Mouse (Mus musculus) liver, adult 2 months (tissue): ENCODE data around the gene Plvap. TPM values are rescaled to one million over a fixed set of nuclear protein-coding genes. Genes with fewer than 3 reads are reported as not detected.
A peak's percentile ranks its signal among the peaks of the same experiment; 100 is the strongest.
"Not testable (repeated sequence)": the region's sequence is repeated elsewhere in the genome, so short reads cannot be mapped to it uniquely, and the experiment has no call there.

Experiments
- DNase-seq: peaks from one replicate; pipeline ENCODE4 v3.0.0-alpha.2; 2011; ENCODE audit warnings: low read depth, low spot score; ENCODE audit errors: extremely low read depth
- H3K27ac ChIP-seq: fragments of 200-500 bp; replicated peaks from 2 replicates; pipeline ENCODE4 v1.5.1; 2012; ENCODE audit warnings: low read depth, mild to moderate bottlenecking, control low read depth, inconsistent platforms, low read length; ENCODE audit not compliant: insufficient read depth
- H3K27me3 ChIP-seq: fragments of 200-500 bp; 2 replicates; pipeline ENCODE4 v1.6.1; 2012; ENCODE audit warnings: mild to moderate bottlenecking, moderate library complexity, low read length, inconsistent platforms; ENCODE audit not compliant: control insufficient read depth, insufficient read depth
- H3K36me3 ChIP-seq: fragments of 200-500 bp; 2 replicates; pipeline ENCODE4 v1.6.1; 2012; ENCODE audit warnings: low read length, inconsistent platforms; ENCODE audit not compliant: control insufficient read depth, insufficient read depth
- H3K4me1 ChIP-seq: fragments of 200-500 bp; 2 replicates; pipeline ENCODE4 v1.6.1; 2011; ENCODE audit warnings: low read length; ENCODE audit not compliant: control insufficient read depth, insufficient read depth
- H3K4me3 ChIP-seq: fragments of 200-500 bp; 2 replicates; pipeline ENCODE4 v1.5.1; 2011; ENCODE audit warnings: low read depth, mild to moderate bottlenecking, control low read depth, low read length, moderate library complexity; ENCODE audit not compliant: insufficient read depth
- H3K79me2 ChIP-seq: fragments of 200-500 bp; 2 replicates; pipeline ENCODE4 v1.6.1; 2012; ENCODE audit warnings: inconsistent platforms, mild to moderate bottlenecking, low read length, moderate library complexity; ENCODE audit not compliant: control insufficient read depth, insufficient read depth
- H3K9ac ChIP-seq: fragments of 200-500 bp; 2 replicates; pipeline ENCODE4 v1.6.1; 2012; ENCODE audit warnings: low read depth, mild to moderate bottlenecking, control low read depth, inconsistent platforms, low read length
- CTCF ChIP-seq: fragments of 200-500 bp; IDR thresholded peaks from 2 replicates; pipeline ENCODE4 v1.5.1; 2011; ENCODE audit warnings: low read depth, low read length, control low read depth
- POLR2A ChIP-seq: fragments of 200-500 bp; IDR thresholded peaks from 2 replicates; pipeline ENCODE4 v1.6.1; 2011; ENCODE audit warnings: low read length, control low read depth; ENCODE audit not compliant: insufficient read depth; ENCODE audit errors: extremely low read depth
- WGBS: fragments of 180-500 bp; shearing (Covaris S2); methylation state at CpG from one replicate; pipeline ENCODE4 v1.1.7; 2018; 5-methylcytosine and 5-hydroxymethylcytosine counted together
- polyA plus RNA-seq: library from polyadenylated mRNA; depleted of rRNA; stranded (reverse); fragments of >200 nt; gene quantifications from 2 replicates; pipeline ENCODE4 v1.2.3, GENCODE M21; 2012
- total RNA-seq: library from RNA; depleted of rRNA; stranded (reverse); fragments of >200 nt; gene quantifications from 2 replicates; pipeline ENCODE4 v1.2.3, GENCODE M21; 2014

Plvap gene
- total and polyA plus RNA-seq, 2 experiments, result 15.3 to 128 TPM

DNA sequence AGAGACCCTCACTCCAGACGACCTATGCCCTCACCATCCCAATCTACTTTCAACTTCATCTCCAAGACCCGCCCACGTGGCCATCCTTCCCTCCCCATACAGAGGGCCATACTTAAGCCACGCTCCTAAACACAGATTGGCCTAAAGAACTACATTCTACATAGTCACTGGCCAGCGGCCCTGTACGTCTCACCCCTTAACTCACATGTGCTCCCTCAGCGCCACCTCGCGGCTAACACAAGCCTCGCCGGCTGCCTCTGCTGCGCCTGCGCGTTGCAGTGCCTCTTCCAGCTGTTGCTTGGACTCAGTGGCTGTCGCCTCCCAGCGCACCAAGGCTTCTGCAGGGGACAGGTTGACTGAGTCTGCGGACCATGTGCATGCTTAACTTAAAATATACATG, 10.1 kb upstream of the Plvap start:
- Histone ChIP-seq H3K36me3 (no peaks in the 10 kb centered on the region), H3K4me3 (no peak overlapping the region), H3K27ac (no peak overlapping the region), H3K79me2 (no peaks in the 10 kb centered on the region), H3K27me3 (no peaks in the 10 kb centered on the region), H3K9ac (no peak overlapping the region), H3K4me1 (no peaks in the 10 kb centered on the region)
- 2% methylated on average over 17 of the region's 17 CpGs for WGBS
- TF ChIP-seq CTCF, result peak; percentile 98
- TF ChIP-seq POLR2A, result no peak
- DNase-seq, result peak; percentile 73

DNA sequence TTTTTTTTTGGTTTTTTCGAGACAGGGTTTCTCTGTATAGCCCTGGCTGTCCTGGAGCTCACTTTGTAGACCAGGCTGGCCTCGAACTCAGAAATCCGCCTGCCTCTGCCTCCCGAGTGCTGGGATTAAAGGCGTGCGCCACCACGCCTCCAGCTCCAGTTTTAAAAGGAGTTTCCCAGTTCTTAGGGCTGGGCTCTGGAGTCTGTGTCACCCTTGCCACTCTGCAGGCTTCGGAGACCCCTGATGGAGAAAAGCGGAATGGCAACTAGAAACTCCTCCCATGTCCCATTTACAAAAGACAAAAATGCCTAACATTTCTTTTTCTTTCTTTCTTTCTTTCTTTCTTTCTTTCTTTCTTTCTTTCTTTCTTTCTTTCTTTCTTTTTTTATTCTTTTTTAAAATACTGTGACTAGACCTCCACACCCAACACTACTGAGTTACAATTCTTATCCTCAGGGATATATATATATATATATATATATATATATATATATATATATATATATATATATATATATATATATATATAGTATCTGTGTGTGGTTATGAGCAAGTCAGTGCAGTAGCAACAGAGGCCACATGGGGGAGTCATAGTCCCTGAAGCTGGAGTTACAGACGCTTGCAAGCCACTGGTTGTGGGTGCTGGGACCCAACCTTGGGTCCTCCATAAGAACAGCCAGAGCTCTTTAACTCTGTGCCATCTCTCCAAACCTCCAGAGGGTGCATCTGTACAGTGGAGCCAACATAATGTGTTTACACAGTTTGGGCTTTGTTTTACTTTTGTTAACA, 7.7 kb upstream of the Plvap start:
- not testable (repeated sequence) for H3K36me3 ChIP-seq, H3K27ac ChIP-seq, H3K9ac ChIP-seq, H3K4me1 ChIP-seq, H3K79me2 ChIP-seq, H3K27me3 ChIP-seq, H3K4me3 ChIP-seq
- TF ChIP-seq CTCF, result peak; percentile 78
- 30% methylated on average over 10 of the region's 10 CpGs for WGBS
- DNase-seq, result peak; percentile 59

DNA sequence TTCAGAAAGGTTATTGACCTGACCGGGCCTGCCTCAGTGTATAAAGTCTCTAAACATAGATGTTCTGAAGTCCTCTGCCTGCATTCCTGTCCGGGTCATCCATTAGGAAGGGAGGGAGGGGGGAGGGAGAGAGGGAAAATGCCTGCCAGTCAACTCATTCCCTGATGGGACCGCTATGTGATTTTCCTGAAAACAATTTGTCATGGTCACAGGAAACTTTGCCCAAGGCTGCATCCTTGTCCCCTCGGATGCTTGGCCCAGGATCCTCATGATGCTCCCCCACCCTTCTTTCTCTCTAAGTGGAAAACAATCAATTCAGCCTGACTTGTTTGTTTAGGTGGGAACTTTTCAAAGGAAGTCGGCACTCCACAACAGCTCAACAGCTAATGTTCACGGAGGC, 5.2 kb upstream of the Plvap start:
- H3K36me3 ChIP-seq, result no peaks in the 10 kb centered on the region
- H3K79me2 ChIP-seq, result no peaks in the 10 kb centered on the region
- WGBS, result 10% methylated on average over 6 of the region's 6 CpGs
- DNase-seq, result peak; percentile 29
- H3K9ac ChIP-seq, result no peak overlapping the region
- no peak overlapping the region for H3K27ac ChIP-seq
- no peak for TF ChIP-seq CTCF
- no peak for TF ChIP-seq POLR2A
- H3K4me3 ChIP-seq, result no peak overlapping the region
- no peaks in the 10 kb centered on the region for H3K27me3 ChIP-seq
- H3K4me1 ChIP-seq, result no peaks in the 10 kb centered on the region; the same call in 1 of the 2 replicates

DNA sequence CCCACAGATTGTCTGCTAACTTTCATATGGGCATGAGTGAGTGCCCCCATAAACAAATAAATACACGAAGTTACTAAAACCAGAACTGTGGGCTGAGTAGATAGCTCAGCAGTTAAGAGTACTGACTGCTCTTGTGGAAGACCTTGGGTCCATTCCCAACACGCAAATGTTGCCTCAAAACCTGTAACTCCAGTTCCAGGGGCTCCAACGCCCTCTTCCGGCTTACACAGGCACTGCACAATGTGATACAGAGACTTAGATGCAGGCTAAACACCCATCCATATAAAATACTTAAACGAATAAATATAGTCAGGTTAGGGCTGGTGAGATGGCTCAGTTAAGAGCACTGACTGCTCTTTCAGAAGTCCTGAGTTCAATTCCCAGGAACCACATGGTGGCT, 3.5 kb upstream of the Plvap start:
- Histone ChIP-seq H3K36me3 (no peaks in the 10 kb centered on the region), H3K9ac (no peak overlapping the region), H3K79me2 (no peaks in the 10 kb centered on the region), H3K27me3 (no peaks in the 10 kb centered on the region), H3K4me3 (no peak overlapping the region), H3K4me1 (no peaks in the 10 kb centered on the region; the same call in 1 of the 2 replicates), H3K27ac (no peak overlapping the region)
- 72% methylated on average over 5 of the region's 5 CpGs for WGBS
- DNase-seq, result no peak
- TF ChIP-seq POLR2A, result no peak
- no peak; the same call in 1 of the 2 replicates for TF ChIP-seq CTCF

DNA sequence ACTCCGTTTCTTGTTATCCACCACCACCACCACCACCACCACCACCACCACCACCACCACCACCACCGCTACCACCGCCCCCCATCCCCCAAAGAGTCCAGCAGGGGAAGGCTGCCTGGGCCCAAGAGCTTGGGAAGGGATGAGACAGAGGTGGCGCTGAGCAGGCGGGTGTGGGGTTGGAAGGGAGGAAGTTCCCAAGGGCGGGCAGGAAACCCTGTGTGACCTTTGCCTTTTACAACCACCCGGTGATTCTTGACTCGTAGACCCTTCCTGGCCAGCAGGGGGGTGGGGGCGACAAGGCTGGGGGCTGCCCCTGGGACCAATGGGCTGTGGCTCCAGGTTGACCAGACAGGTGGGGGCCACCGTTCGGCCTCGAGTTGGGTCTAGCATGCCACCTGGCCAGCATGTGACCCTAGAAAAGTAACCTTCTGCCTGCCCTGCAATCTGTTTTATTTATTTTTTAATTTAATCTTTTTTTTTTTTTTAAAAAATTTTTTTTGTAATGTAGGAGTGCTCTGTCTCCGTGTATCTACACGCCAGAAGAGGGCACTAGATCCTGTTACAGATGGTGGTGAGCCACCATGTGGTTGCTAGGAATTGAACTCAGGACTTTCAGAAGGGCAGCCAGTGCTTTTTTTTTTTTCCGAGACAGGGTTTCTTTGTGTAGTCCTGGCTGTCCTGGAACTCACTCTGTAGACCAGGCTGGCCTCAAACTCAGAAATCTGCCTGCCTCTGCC, 1.6 kb upstream of the Plvap start:
- 60% methylated on average over 15 of the region's 15 CpGs for WGBS
- TF ChIP-seq CTCF (no peak), POLR2A (no peak)
- no peaks in the 10 kb centered on the region for H3K27me3 ChIP-seq
- no peak overlapping the region for H3K9ac ChIP-seq
- H3K36me3 ChIP-seq, result no peaks in the 10 kb centered on the region
- no peaks in the 10 kb centered on the region for H3K79me2 ChIP-seq
- DNase-seq, result no peak
- H3K27ac ChIP-seq, result no peak overlapping the region
- no peaks in the 10 kb centered on the region; the same call in 1 of the 2 replicates for H3K4me1 ChIP-seq
- H3K4me3 ChIP-seq, result no peak overlapping the region

- no peaks in the 10 kb centered on the region; the same call in 1 of the 2 replicates for H3K4me1 ChIP-seq
- H3K79me2 ChIP-seq, result no peaks in the 10 kb centered on the region
- H3K36me3 ChIP-seq, result no peaks in the 10 kb centered on the region
- WGBS, result 80% methylated on average over 2 of the region's 2 CpGs
- H3K9ac ChIP-seq, result no peak overlapping the region
- no peak overlapping the region for H3K4me3 ChIP-seq
- 0 out of 2 replicates have a peak, but pooled peaks cover 3% of the 10 kb centered on the region for H3K27me3 ChIP-seq
- H3K27ac ChIP-seq, result no peak overlapping the region
- TF ChIP-seq POLR2A (no peak), CTCF (no peak)
- DNase-seq, result no peak
Measured at GRCm38 (mm10) chr8:71509316-71509715, 2.2 kb downstream of the Plvap start.
